Mouse (Mus musculus): ENCODE data around the gene Brd1. TPM values are rescaled to one million over a fixed set of nuclear protein-coding genes. Genes with fewer than 3 reads are reported as not detected.
"Not testable (repeated sequence)": the region's sequence is repeated elsewhere in the genome, so short reads cannot be mapped to it uniquely, and the experiment has no call there.

Gene Brd1
- polyA plus RNA-seq, 1 experiment from 2014 or later: 5.6 TPM

GRCm38 (mm10) chr15:88745926-88746325 is 11.9 kb upstream of the Brd1 start:
- Histone ChIP-seq H3K36me3 (replicated peaks; ENCODE audit: insufficient read depth, low read length) (no peaks in the 10 kb centered on the region), H3K9me3 (ENCODE audit: low read length) (no peaks in the 10 kb centered on the region), H3K4me1 (ENCODE audit: insufficient read depth) (peaks cover 17% of the 10 kb centered on the region), H3K27me3 (ENCODE audit: insufficient read depth, low read length) (no peaks in the 10 kb centered on the region), H3K27ac (ENCODE audit: low read depth) (no peak overlapping the region), H3K9ac (replicated peaks) (no peak overlapping the region), H3K4me3 (ENCODE audit: low read depth, low read length) (no peak overlapping the region), H3K4me2 (ENCODE audit: low read depth, low read length) (no peak overlapping the region)
- no peak for ATAC-seq
- no peak for TF ChIP-seq EP300 (IDR thresholded peaks at IDR 0.05; ENCODE audit: low read depth)
- no peak for TF ChIP-seq CTCF (IDR thresholded peaks at IDR 0.05; ENCODE audit: low read depth)
- no peak for DNase-seq
- 67% methylated on average over 3 of the region's 3 CpGs for WGBS (ENCODE audit: insufficient replicate concordance)

GRCm38 (mm10) chr15:88745347-88745746 is 11.3 kb upstream of the Brd1 start:
- ATAC-seq: peak; percentile 31

GRCm38 (mm10) chr15:88743371-88743770 is 9.3 kb upstream of the Brd1 start:
- WGBS (ENCODE audit: insufficient replicate concordance): 43% methylated on average over 5 of the region's 5 CpGs

More at GRCm38 (mm10) chr15:88745347-88745746, 11.3 kb upstream of the Brd1 start:
- Histone ChIP-seq H3K36me3 (replicated peaks; ENCODE audit: insufficient read depth, low read length) (no peaks in the 10 kb centered on the region), H3K27me3 (ENCODE audit: insufficient read depth, low read length) (no peaks in the 10 kb centered on the region), H3K9ac (replicated peaks) (no peak overlapping the region), H3K4me1 (ENCODE audit: insufficient read depth) (peaks cover 11% of the 10 kb centered on the region), H3K4me2 (ENCODE audit: low read depth, low read length) (no peak overlapping the region), H3K4me3 (ENCODE audit: low read depth, low read length) (no peak overlapping the region), H3K9me3 (ENCODE audit: low read length) (no peaks in the 10 kb centered on the region), H3K27ac (ENCODE audit: low read depth) (no peak overlapping the region)
- no peak for TF ChIP-seq CTCF (IDR thresholded peaks at IDR 0.05; ENCODE audit: low read depth)
- TF ChIP-seq EP300 (IDR thresholded peaks at IDR 0.05; ENCODE audit: low read depth): no peak
- no peak for DNase-seq
- 64% methylated on average over 3 of the region's 3 CpGs for WGBS (ENCODE audit: insufficient replicate concordance)

GRCm38 (mm10) chr15:88741366-88741765 is 7.3 kb upstream of the Brd1 start:
- DNase-seq: no peak
- H3K27ac ChIP-seq (ENCODE audit: low read depth): no peak overlapping the region
- TF ChIP-seq CTCF (IDR thresholded peaks at IDR 0.05; ENCODE audit: low read depth): no peak
- TF ChIP-seq EP300 (IDR thresholded peaks at IDR 0.05; ENCODE audit: low read depth): no peak
- no peak overlapping the region for H3K4me2 ChIP-seq (ENCODE audit: low read depth, low read length)
- no peaks in the 10 kb centered on the region for H3K36me3 ChIP-seq (replicated peaks; ENCODE audit: insufficient read depth, low read length)
- no peak overlapping the region for H3K9ac ChIP-seq (replicated peaks)
- ATAC-seq: no peak
- 74% methylated on average over 6 of the region's 6 CpGs for WGBS (ENCODE audit: insufficient replicate concordance)
- no peak overlapping the region for H3K4me3 ChIP-seq (ENCODE audit: low read depth, low read length)
- no peaks in the 10 kb centered on the region for H3K27me3 ChIP-seq (ENCODE audit: insufficient read depth, low read length)
- no peaks in the 10 kb centered on the region for H3K9me3 ChIP-seq (ENCODE audit: low read length)
- H3K4me1 ChIP-seq (ENCODE audit: insufficient read depth): peaks cover 4% of the 10 kb centered on the region

More at GRCm38 (mm10) chr15:88743371-88743770, 9.3 kb upstream of the Brd1 start:
- not testable (repeated sequence) for H3K9me3 ChIP-seq (ENCODE audit: low read length); H3K36me3 ChIP-seq (replicated peaks; ENCODE audit: insufficient read depth, low read length); H3K27me3 ChIP-seq (ENCODE audit: insufficient read depth, low read length); H3K4me2 ChIP-seq (ENCODE audit: low read depth, low read length); H3K27ac ChIP-seq (ENCODE audit: low read depth); H3K9ac ChIP-seq (replicated peaks); H3K4me3 ChIP-seq (ENCODE audit: low read depth, low read length); DNase-seq; H3K4me1 ChIP-seq (ENCODE audit: insufficient read depth); ATAC-seq

- H3K4me1 ChIP-seq (ENCODE audit: insufficient read depth): peaks cover 16% of the 10 kb centered on the region
- ATAC-seq (no peak), DNase-seq (no peak)
- H3K9me3 ChIP-seq (ENCODE audit: low read length): no peaks in the 10 kb centered on the region
- H3K9ac ChIP-seq (replicated peaks): no peak overlapping the region
- no peaks in the 10 kb centered on the region for H3K27me3 ChIP-seq (ENCODE audit: insufficient read depth, low read length)
- TF ChIP-seq CTCF (IDR thresholded peaks at IDR 0.05; ENCODE audit: low read depth) (no peak), EP300 (IDR thresholded peaks at IDR 0.05; ENCODE audit: low read depth) (no peak)
- no peaks in the 10 kb centered on the region for H3K36me3 ChIP-seq (replicated peaks; ENCODE audit: insufficient read depth, low read length)
- no peak overlapping the region for H3K27ac ChIP-seq (ENCODE audit: low read depth)
- no peak overlapping the region for H3K4me2 ChIP-seq (ENCODE audit: low read depth, low read length)
- 77% methylated on average over 2 of the region's 2 CpGs for WGBS (ENCODE audit: insufficient replicate concordance)
- no peak overlapping the region for H3K4me3 ChIP-seq (ENCODE audit: low read depth, low read length)
These were observed 4.4 kb upstream of the Brd1 start for GRCm38 (mm10) chr15:88738466-88738865.

- DNase-seq: no peak
- H3K4me1 ChIP-seq (ENCODE audit: insufficient read depth): peaks cover 34% of the 10 kb centered on the region
- H3K4me2 ChIP-seq (ENCODE audit: low read depth, low read length): no peak overlapping the region
- H3K27ac ChIP-seq (ENCODE audit: low read depth): no peak overlapping the region
- no peaks in the 10 kb centered on the region for H3K27me3 ChIP-seq (ENCODE audit: insufficient read depth, low read length)
- no peak overlapping the region for H3K9ac ChIP-seq (replicated peaks)
- H3K36me3 ChIP-seq (replicated peaks; ENCODE audit: insufficient read depth, low read length): 0 out of 2 replicates have a peak, but pooled peaks cover 2% of the 10 kb centered on the region
- no peak for ATAC-seq
- H3K9me3 ChIP-seq (ENCODE audit: low read length): no peaks in the 10 kb centered on the region
- WGBS (ENCODE audit: insufficient replicate concordance): 60% methylated on average over 4 of the region's 4 CpGs
- no peak overlapping the region for H3K4me3 ChIP-seq (ENCODE audit: low read depth, low read length)
- TF ChIP-seq EP300 (IDR thresholded peaks at IDR 0.05; ENCODE audit: low read depth): no peak
- no peak for TF ChIP-seq CTCF (IDR thresholded peaks at IDR 0.05; ENCODE audit: low read depth)
These were observed 2.1 kb upstream of the Brd1 start for GRCm38 (mm10) chr15:88736166-88736565.

Measured in liver, postnatal 0 days (tissue).